Mouse (Mus musculus): Measurements from ENCODE around the gene Fam173a.
"Not testable (repeated sequence)": the region's sequence is repeated elsewhere in the genome, so short reads cannot be mapped to it uniquely, and the experiment has no call there.

The Fam173a gene

GRCm38 (mm10) chr17:25761561-25761970 is 31.1 kb downstream of the Fam173a start:
- no peak for DNase-seq (ENCODE audit: low spot score in 2 of 2)

- DNase-seq (ENCODE audit: low spot score in 2 of 2): no peak
Measured at GRCm38 (mm10) chr17:25760148-25760547, 32.6 kb downstream of the Fam173a start.

- DNase-seq (ENCODE audit: low spot score in 2 of 2): no peak
Measured at GRCm38 (mm10) chr17:25757691-25758090, 35.0 kb downstream of the Fam173a start.

GRCm38 (mm10) chr17:25756378-25757242 is 36.1 kb downstream of the Fam173a start:
- peak in 1 of 2 experiments; percentile 22 for DNase-seq (ENCODE audit: low spot score in 2 of 2)

- no peak for DNase-seq (ENCODE audit: low spot score in 2 of 2)
Measured at GRCm38 (mm10) chr17:25755627-25756377, 36.9 kb downstream of the Fam173a start.

- no peak for DNase-seq (ENCODE audit: low spot score in 2 of 2)
Measured at GRCm38 (mm10) chr17:25755086-25755485, 37.6 kb downstream of the Fam173a start.

GRCm38 (mm10) chr17:25754241-25754640 is 38.5 kb downstream of the Fam173a start, which contains the start of gene Msln:
Gene Msln (minus strand): TSS chr17:25754378.
- no peak for DNase-seq (ENCODE audit: low spot score in 2 of 2)

- no peak for DNase-seq (ENCODE audit: low spot score in 2 of 2)
Measured at GRCm38 (mm10) chr17:25751446-25751845, 41.3 kb downstream of the Fam173a start.

- DNase-seq (ENCODE audit: low spot score in 2 of 2): no peak
Measured at GRCm38 (mm10) chr17:25749314-25749713, 43.4 kb downstream of the Fam173a start.

- DNase-seq (ENCODE audit: low spot score in 2 of 2): no peak
Measured at GRCm38 (mm10) chr17:25748238-25748637, 44.5 kb downstream of the Fam173a start.

- no peak for DNase-seq (ENCODE audit: low spot score in 2 of 2)
Measured at GRCm38 (mm10) chr17:25744311-25744710, 48.4 kb downstream of the Fam173a start.

GRCm38 (mm10) chr17:25743831-25744230 is 48.9 kb downstream of the Fam173a start:
- DNase-seq (ENCODE audit: low spot score in 2 of 2): no peak

GRCm38 (mm10) chr17:25741471-25741870 is 51.2 kb downstream of the Fam173a start:
- DNase-seq (ENCODE audit: low spot score in 2 of 2): not testable (repeated sequence)

Data from urinary bladder, adult 18-20 months (tissue).